28 mouse cellular contexts compared by ENCODE assay signal in genomic region chr6:89282626-89283025, GRCm38 (mm10).
DNase-seq lines count a peak whose midpoint lies in the region; ATAC-seq and TF ChIP-seq lines count a peak whose summit lies in the region.
"Had no signal": no experiment of that assay in that cellular context is flagged by ENCODE, and none has a peak within 500 bp of the region (broad histone marks: within the 10 kb centered on the region; RNA-seq: fewer than 3 reads in every experiment).

No protein-coding gene starts in this region.

- no peaks in the 10 kb centered on the region for H3K36me3 ChIP-seq in lung, embryonic 14.5 days (ENCODE audit: insufficient read depth)
- H3K36me3 ChIP-seq in stomach, postnatal 0 days (ENCODE audit: control insufficient read depth, insufficient read depth, low read length) = no peaks in the 10 kb centered on the region
- H3K36me3 ChIP-seq: G1E; heart, embryonic 10.5 days; intestine, embryonic 15.5 days; limb, embryonic 10.5 days; liver, embryonic 15.5 days; midbrain, embryonic 13.5 days; neural tube, embryonic 12.5 days had no signal

- H3K27ac ChIP-seq in lung, embryonic 14.5 days (ENCODE audit: low read depth) = peak overlapping the region; percentile 85
- no peak overlapping the region for H3K27ac ChIP-seq in stomach, postnatal 0 days (replicated peaks)
- H3K27ac ChIP-seq: heart, embryonic 10.5 days; intestine, embryonic 15.5 days; limb, embryonic 10.5 days; liver, embryonic 15.5 days; neural tube, embryonic 12.5 days had no signal

- no peaks in the 10 kb centered on the region for H3K9me3 ChIP-seq in lung, embryonic 14.5 days (ENCODE audit: low read depth, low read length)
- no peaks in the 10 kb centered on the region for H3K9me3 ChIP-seq in stomach, postnatal 0 days (ENCODE audit: control insufficient read depth, low read length)
- H3K9me3 ChIP-seq: heart, embryonic 10.5 days; intestine, embryonic 15.5 days; limb, embryonic 10.5 days; liver, embryonic 15.5 days; midbrain, embryonic 13.5 days had no signal

- H3K9ac ChIP-seq in lung, embryonic 14.5 days = no peak overlapping the region
- no peak overlapping the region for H3K9ac ChIP-seq in stomach, postnatal 0 days (ENCODE audit: low read length)
- H3K9ac ChIP-seq: intestine, embryonic 15.5 days; liver, embryonic 15.5 days; midbrain, embryonic 13.5 days; neural tube, embryonic 12.5 days had no signal

- no peak for ATAC-seq in CD4-positive, CD25-positive, alpha-beta regulatory T cell, adult 4 months
- ATAC-seq in lung, embryonic 14.5 days (ENCODE audit: insufficient read depth) = peak; percentile 45; the same call in 1 of the 2 replicates
- peak; percentile 49; the same call in 1 of the 2 replicates for ATAC-seq in stomach, postnatal 0 days (ENCODE audit: low FRiP score, low TSS enrichment)
- ATAC-seq: forebrain, embryonic 16.5 days; hindbrain, embryonic 16.5 days; midbrain, embryonic 13.5 days had no signal

- WGBS in lung, embryonic 14.5 days = 40% methylated on average over 5 of the region's 5 CpGs
- WGBS in stomach, postnatal 0 days = 42% methylated on average over 5 of the region's 5 CpGs

- DNase-seq in CD4-positive, CD25-positive, alpha-beta regulatory T cell, adult 2 months (ENCODE audit: low read depth, low spot score) = peak; percentile 19
- DNase-seq in lung, embryonic 14.5 days = peak; percentile 34
- DNase-seq in lung, postnatal 4 days = no peak
- DNase-seq in urinary bladder, postnatal 14 days (ENCODE audit: low spot score) = peak; percentile 26
- no peak for DNase-seq in urinary bladder, adult 2 months (ENCODE audit: low spot score)
- peak; percentile 23 for DNase-seq in stomach, postnatal 0 days (ENCODE audit: low spot score)
- no peak for DNase-seq in spleen, postnatal 10 days (ENCODE audit: low spot score in 2 of 2)
- DNase-seq: adrenal gland, adult 8-10 months; cerebellum, adult 8-10 months; cerebellum, postnatal 36 days; gastrocnemius, postnatal 10 days; heart, postnatal 4 days; kidney, adult 9 months; liver; retina, postnatal 1 day; right cerebral cortex, postnatal 25 days; thymus, adult 2 months; thymus, postnatal 4 days had no signal

- no peak for TF ChIP-seq EP300 in stomach, postnatal 0 days (optimal IDR thresholded peaks at IDR 0.05)

- H3K27me3 ChIP-seq in lung, embryonic 14.5 days (ENCODE audit: insufficient read depth, low read length) = no peaks in the 10 kb centered on the region
- H3K27me3 ChIP-seq in stomach, postnatal 0 days (ENCODE audit: control insufficient read depth, insufficient read depth, low read length) = no peaks in the 10 kb centered on the region
- H3K27me3 ChIP-seq: intestine, embryonic 15.5 days had no signal

- H3K4me3 ChIP-seq in lung, embryonic 14.5 days (ENCODE audit: low read depth, low read length) = no peak overlapping the region
- H3K4me3 ChIP-seq in stomach, postnatal 0 days (ENCODE audit: low read depth, low read length) = no peak overlapping the region
- H3K4me3 ChIP-seq: heart, embryonic 10.5 days; intestine, embryonic 15.5 days; limb, embryonic 10.5 days; liver, embryonic 15.5 days; midbrain, embryonic 13.5 days; neural tube, embryonic 12.5 days had no signal

- TF ChIP-seq CTCF in lung, embryonic 14.5 days (IDR thresholded peaks at IDR 0.05; ENCODE audit: low read depth) = no peak
- TF ChIP-seq CTCF in stomach, postnatal 0 days (IDR thresholded peaks at IDR 0.05; ENCODE audit: low read depth) = no peak

- H3K4me2 ChIP-seq in lung, embryonic 14.5 days = peak overlapping the region; percentile 10; the same call in 1 of the 2 replicates
- no peak overlapping the region for H3K4me2 ChIP-seq in stomach, postnatal 0 days (replicated peaks; ENCODE audit: low read depth)
- H3K4me2 ChIP-seq: liver, embryonic 15.5 days; neural tube, embryonic 12.5 days had no signal

- peaks cover 14% of the 10 kb centered on the region; the same call in 1 of the 2 replicates for H3K4me1 ChIP-seq in lung, embryonic 14.5 days (ENCODE audit: insufficient read depth)
- no peaks in the 10 kb centered on the region for H3K4me1 ChIP-seq in stomach, postnatal 0 days (replicated peaks; ENCODE audit: control insufficient read depth, insufficient read depth)
- H3K4me1 ChIP-seq: liver, embryonic 15.5 days had no signal

Comparison
In these comparisons a context has a peak if more than half of its experiments do, and no peak if none do; other contexts are left out.
1. DNase-seq: peak in CD4-positive, CD25-positive, alpha-beta regulatory T cell, adult 2 months (single experiment), lung, embryonic 14.5 days (single experiment), urinary bladder, postnatal 14 days (single experiment) and stomach, postnatal 0 days (single experiment); none in lung, postnatal 4 days (0 of 2), urinary bladder, adult 2 months (single experiment) and spleen, postnatal 10 days (0 of 2).